Mouse (Mus musculus) adrenal gland, adult 8-10 months (tissue): Measurements from ENCODE around the gene 1700013G24Rik. TPM values are rescaled to one million over a fixed set of nuclear protein-coding genes. Genes with fewer than 3 reads are reported as not detected.
"Not testable (repeated sequence)": the region's sequence is repeated elsewhere in the genome, so short reads cannot be mapped to it uniquely, and the experiment has no call there.

Experiments
- DNase-seq: peaks from one replicate; pipeline ENCODE4 v3.0.0; 2022
- total RNA-seq, 4 experiments: library from RNA; stranded (reverse); gene quantifications; 2 replicates each; pipeline ENCODE4 v1.2.4; 2022

1700013G24Rik gene
- not detected for total RNA-seq

GRCm38 (mm10) chr4:137453234-137453767 is at the start of gene 1700013G24Rik:
Gene 1700013G24Rik (plus strand): TSS chr4:137453284.
- DNase-seq, result no peak

- DNase-seq, result no peak
These were observed 47.5 kb upstream of the 1700013G24Rik start for GRCm38 (mm10) chr4:137405571-137405970.

GRCm38 (mm10) chr4:137409691-137410090 is 43.4 kb upstream of the 1700013G24Rik start, which contains the start of gene Cela3a:
Gene Cela3a (minus strand): TSS chr4:137409791.
- no peak for DNase-seq

- DNase-seq, result not testable (repeated sequence)
These were observed 40.8 kb upstream of the 1700013G24Rik start for GRCm38 (mm10) chr4:137412185-137412709.

GRCm38 (mm10) chr4:137414936-137415335 is 38.1 kb upstream of the 1700013G24Rik start:
- DNase-seq, result no peak

- no peak for DNase-seq
These were observed 35.1 kb upstream of the 1700013G24Rik start for GRCm38 (mm10) chr4:137417712-137418564.

GRCm38 (mm10) chr4:137430502-137430901 is 22.6 kb upstream of the 1700013G24Rik start, which contains the start of gene Cela3b:
Gene Cela3b (minus strand): TSS chr4:137430540.
- no peak for DNase-seq

- DNase-seq, result not testable (repeated sequence)
These were observed 20.2 kb upstream of the 1700013G24Rik start for GRCm38 (mm10) chr4:137432700-137433550.

GRCm38 (mm10) chr4:137436979-137437669 is 16.0 kb upstream of the 1700013G24Rik start:
- no peak for DNase-seq

- DNase-seq, result no peak
These were observed 14.2 kb upstream of the 1700013G24Rik start for GRCm38 (mm10) chr4:137438842-137439241.

GRCm38 (mm10) chr4:137441332-137441731 is 11.8 kb upstream of the 1700013G24Rik start:
- DNase-seq, result no peak

GRCm38 (mm10) chr4:137443625-137444024 is 9.5 kb upstream of the 1700013G24Rik start:
- peak; percentile 49 for DNase-seq

- DNase-seq, result no peak
These were observed 7.2 kb upstream of the 1700013G24Rik start for GRCm38 (mm10) chr4:137445881-137446280.

GRCm38 (mm10) chr4:137447363-137448196 is 5.5 kb upstream of the 1700013G24Rik start:
- no peak for DNase-seq

- peak; percentile 64 for DNase-seq
These were observed 4.9 kb upstream of the 1700013G24Rik start for GRCm38 (mm10) chr4:137448197-137448596.

- no peak for DNase-seq
These were observed 4.4 kb upstream of the 1700013G24Rik start for GRCm38 (mm10) chr4:137448641-137449040.

GRCm38 (mm10) chr4:137449132-137449531 is 4.0 kb upstream of the 1700013G24Rik start:
- DNase-seq, result no peak

- no peak for DNase-seq
These were observed 3.4 kb upstream of the 1700013G24Rik start for GRCm38 (mm10) chr4:137449715-137450114.

- no peak for DNase-seq
These were observed 894 bp upstream of the 1700013G24Rik start for GRCm38 (mm10) chr4:137452190-137452589.

GRCm38 (mm10) chr4:137454582-137454981 is 1.5 kb downstream of the 1700013G24Rik start:
- DNase-seq, result no peak

GRCm38 (mm10) chr4:137456581-137456980 is 3.5 kb downstream of the 1700013G24Rik start:
- DNase-seq, result no peak
